Mouse (Mus musculus) liver, postnatal 0 days (tissue): Measurements from ENCODE around the gene Yipf2.

Experiments used
- CTCF ChIP-seq: sonication (generic); IDR thresholded peaks from 2 replicates; pipeline ENCODE4 v1.5.1; 2016; ENCODE audit warnings: antibody characterized with exemption, low read depth
- EP300 ChIP-seq: IDR thresholded peaks from 2 replicates; pipeline ENCODE4 v1.6.1; 2016; ENCODE audit warnings: antibody characterized with exemption, low read depth, mild to moderate bottlenecking

DNA sequence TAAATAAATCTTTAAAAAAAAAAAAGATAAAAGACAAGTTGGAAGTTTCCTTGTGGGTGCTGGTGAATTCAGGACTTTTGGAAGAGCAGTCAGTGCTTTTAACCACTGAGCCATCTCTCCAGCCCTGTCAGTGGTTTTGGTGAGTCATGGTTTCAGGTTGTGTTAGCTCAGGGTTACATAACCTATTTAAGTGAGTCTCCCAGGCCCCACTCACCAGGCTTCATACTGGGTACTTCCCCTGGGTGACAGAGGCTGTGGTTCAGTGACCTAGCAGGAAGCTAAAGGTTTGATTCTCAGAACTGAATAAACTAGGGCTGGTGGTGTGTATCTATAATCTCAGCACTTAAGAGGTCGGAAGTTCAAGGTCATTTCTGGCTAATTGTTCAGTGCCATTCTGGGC, 17.2 kb upstream of the Yipf2 start:
- TF ChIP-seq CTCF (no peak), EP300 (no peak)
